Mouse (Mus musculus) gastrocnemius, postnatal 4 days (tissue): Measurements from ENCODE around the gene Cirbp. TPM values are rescaled to one million over a fixed set of nuclear protein-coding genes. Genes with fewer than 3 reads are reported as not detected.
"Not testable (repeated sequence)": the region's sequence is repeated elsewhere in the genome, so short reads cannot be mapped to it uniquely, and the experiment has no call there.

Source experiments
- DNase-seq, 2 experiments: peaks; one replicate each; pipeline ENCODE4 v3.0.0; 2021 to 2022; ENCODE audit warnings: low spot score in 2 of 2, mixed read lengths in 2 of 2
- total RNA-seq, 2 experiments: library from RNA; stranded (reverse); gene quantifications; 2 replicates each; pipeline ENCODE4 v1.2.3; 2021

Gene Cirbp
- total RNA-seq, 2 experiments from 2014 or later: 107 to 153 TPM

DNA sequence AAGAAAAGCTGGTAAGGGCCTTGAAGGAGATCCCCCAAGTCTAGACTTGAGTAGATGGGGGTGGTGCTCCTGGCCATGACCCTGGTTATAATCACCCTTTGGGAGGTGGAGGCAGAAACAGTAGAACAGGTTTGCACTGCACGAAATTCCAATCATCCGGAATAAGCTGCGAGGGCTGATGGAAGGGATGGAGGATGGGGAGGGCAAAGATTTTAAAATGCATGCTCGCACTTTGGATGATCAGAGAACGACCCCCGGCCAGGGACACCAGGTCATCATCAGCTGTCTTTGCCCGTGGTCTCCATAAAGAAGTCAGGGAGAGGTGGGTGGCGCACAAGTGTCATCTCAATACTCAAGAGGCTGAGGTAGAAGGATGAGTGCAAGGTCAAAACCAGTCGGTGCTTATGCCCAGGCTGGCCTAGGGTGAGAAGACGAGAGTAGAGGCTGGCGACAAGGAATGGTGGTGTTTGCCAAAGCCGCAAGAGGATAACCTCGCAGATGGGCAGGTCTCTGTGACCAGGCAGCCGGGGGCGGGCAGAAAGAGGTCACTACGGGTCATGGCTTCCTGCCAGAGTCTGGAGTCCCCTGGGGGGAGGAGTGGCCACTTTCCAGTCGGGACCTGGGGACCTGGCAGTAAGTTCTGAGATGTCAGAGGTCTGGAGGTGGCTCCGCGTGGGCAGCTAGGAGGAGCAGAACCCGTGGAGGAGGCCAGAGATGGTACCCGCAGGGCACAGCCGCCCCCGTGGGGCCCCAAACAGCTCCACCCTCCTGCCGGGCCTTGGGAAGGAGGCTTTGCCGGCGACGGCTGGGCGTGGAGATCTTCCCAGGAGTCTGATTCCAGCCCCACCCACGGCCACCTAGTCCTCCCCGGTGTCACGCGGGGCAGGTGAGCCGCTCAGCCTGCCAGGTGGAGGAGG is 5.1 kb upstream of the Cirbp start:
- peak in 1 of 2 experiments; percentile 81 for DNase-seq

GRCm38 (mm10) chr10:80161522-80162242 is 4.1 kb upstream of the Cirbp start:
- DNase-seq: no peak

DNA sequence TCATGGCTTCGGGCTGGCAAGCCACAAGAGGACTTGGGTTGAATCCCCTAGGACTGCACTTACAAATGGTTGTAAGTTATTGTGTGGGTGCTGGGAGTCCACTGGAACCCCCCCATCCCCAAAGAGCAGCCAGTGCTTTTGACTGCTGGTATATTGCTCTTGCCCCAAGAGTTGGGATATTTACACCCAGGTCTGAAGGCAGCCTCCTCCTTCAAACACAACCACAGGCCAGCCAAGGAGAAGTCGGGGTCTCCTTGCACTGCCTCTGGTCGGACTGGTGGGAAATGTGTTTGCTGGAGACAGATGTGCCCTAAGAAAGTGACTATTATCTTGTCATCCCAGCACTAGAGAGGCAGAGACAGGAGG is 3.6 kb upstream of the Cirbp start:
- DNase-seq: no peak

- DNase-seq: no peak
These were observed 3.0 kb upstream of the Cirbp start for GRCm38 (mm10) chr10:80162716-80163299.

GRCm38 (mm10) chr10:80163721-80164120 is 2.1 kb upstream of the Cirbp start:
- DNase-seq: no peak

- no peak for DNase-seq
These were observed 1.4 kb upstream of the Cirbp start for GRCm38 (mm10) chr10:80164161-80164997.

DNA sequence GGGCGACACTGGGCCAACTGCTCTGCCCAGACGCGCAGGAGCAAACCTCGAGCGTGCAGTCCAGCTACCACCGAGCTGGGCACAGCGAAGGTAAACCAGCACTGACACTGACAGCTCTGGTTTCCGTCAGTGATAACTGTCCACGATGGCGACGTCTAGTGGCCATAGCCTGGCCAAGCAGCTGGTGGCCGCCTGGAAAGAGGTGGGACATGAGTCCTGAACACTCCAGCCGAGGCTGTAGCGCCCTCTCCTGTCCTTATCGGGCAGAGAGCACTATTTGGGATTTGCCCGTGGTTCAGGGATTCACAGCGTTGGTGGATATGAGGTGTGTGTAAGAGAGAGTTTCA is 814 bp upstream of the Cirbp start:
- peak; percentile 90 to 94 for DNase-seq

DNA sequence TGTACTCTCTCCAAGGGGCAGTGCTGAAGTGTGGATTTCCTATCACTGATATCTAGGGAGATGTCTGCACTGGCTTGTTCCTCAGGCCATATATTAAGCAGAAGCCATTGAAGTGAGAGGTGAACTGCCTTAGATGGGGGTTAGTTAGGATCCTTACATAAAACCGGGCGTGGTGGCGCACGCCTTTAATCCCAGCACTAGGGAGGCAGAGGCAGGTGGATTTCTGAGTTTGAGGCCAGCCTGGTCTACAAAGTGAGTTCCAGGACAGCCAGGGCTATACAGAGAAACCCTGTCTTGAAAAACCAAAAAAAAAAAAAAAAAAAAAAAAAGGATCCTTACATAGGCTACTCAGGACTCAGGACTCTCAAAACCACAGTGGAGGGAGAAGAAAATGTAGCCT is 351 bp downstream of the Cirbp start:
- not testable (repeated sequence) for DNase-seq

DNA sequence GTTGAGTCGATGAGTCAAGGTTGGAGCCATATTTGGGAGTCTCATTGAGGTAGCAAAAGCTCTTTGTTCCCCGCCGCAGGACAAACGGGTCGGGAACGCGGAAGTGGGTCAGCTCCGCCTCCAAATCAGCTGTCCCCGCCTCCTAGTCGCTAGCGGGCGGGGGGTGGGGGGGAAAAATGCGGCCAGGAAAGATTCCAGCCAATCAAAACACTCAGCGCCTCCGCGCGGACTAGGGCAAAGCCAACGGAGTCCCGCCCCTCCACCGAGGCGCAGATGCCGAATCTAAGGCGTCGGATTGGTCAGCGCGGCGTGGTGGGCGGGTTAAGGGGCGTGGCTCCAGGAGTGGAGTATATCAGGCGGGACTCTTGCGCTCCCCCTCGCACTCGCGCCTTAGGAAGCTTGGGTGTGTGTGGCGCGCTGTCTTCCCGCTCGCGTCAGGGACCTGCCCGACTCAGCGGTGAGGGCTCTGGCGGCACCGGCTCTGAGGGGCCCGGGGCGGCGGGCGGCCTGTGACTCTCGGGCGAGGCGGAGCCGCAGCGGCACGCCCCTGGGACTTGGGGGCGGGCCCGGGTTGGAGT is 1.8 kb downstream of the Cirbp start:
- DNase-seq: peak; percentile 98

DNA sequence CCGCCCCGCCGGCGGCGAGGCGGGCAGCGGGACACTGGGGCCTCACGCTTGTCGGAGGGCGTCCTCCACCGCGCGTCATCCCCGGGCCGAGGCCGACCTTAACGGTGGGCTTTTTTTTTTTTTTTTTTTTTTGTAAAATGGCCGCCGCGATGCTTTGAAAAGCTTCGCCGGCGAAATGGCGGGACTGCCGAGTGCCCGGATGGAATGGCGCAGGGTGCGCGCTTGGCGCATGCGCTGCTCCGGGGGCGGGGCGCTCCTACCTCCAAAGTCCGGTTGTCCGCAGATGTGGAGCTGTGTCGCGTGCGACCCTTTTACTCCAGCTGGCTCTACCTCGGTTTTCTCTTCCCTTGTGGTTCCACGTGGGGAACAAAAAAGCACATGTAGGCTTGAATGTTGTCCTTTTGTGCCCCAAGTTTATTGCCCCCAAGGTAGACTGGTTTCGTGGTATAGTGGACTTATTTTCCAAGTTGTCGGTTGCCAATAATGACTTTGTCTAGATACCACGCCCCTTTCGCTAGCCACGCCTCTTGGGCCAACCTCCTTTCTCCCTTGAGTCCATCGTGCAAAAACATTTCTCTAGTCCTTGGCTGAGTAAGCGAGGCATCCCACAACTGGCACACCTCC is 2.4 kb downstream of the Cirbp start:
- peak; percentile 93 to 96 for DNase-seq

GRCm38 (mm10) chr10:80169070-80169469 is 3.3 kb downstream of the Cirbp start:
- DNase-seq: no peak

GRCm38 (mm10) chr10:80169651-80170050 is 3.9 kb downstream of the Cirbp start:
- no peak for DNase-seq

DNA sequence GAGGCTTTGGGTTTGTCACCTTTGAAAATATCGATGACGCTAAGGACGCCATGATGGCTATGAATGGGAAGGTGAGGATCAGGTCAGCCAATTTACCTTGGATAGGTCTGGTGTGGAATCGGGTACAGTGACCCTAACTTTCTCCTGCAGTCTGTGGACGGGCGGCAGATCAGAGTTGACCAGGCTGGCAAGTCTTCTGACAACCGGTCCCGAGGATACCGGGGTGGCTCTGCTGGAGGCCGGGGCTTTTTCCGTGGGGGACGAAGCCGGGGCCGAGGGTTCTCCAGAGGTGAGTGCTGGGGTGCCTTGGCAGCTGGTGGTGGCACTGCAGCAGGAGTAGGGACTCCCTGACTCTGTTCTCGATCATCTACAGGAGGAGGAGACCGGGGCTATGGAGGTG is 4.3 kb downstream of the Cirbp start:
- DNase-seq: no peak

- DNase-seq: no peak
These were observed 4.8 kb downstream of the Cirbp start for GRCm38 (mm10) chr10:80170601-80171021.

DNA sequence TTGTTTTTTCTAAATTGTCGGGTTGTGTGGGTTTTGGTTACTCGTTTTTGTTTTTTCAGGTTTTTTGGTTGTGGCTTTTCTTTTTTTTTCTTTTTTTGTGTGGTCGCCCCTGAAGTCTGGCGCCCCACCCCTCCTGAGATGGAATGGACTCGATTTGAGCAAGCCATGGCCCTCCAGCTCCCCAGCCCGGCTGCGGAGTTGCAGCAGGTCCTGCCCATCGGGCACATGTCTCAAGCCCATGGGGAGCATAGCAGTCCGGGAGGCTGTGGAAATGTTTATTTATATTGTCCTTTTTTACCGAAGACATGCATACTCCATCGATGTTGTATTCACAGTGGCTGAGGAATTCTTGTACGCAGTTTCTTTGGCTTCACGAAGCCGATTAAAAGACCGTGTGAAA is 5.5 kb downstream of the Cirbp start:
- no peak for DNase-seq

DNA sequence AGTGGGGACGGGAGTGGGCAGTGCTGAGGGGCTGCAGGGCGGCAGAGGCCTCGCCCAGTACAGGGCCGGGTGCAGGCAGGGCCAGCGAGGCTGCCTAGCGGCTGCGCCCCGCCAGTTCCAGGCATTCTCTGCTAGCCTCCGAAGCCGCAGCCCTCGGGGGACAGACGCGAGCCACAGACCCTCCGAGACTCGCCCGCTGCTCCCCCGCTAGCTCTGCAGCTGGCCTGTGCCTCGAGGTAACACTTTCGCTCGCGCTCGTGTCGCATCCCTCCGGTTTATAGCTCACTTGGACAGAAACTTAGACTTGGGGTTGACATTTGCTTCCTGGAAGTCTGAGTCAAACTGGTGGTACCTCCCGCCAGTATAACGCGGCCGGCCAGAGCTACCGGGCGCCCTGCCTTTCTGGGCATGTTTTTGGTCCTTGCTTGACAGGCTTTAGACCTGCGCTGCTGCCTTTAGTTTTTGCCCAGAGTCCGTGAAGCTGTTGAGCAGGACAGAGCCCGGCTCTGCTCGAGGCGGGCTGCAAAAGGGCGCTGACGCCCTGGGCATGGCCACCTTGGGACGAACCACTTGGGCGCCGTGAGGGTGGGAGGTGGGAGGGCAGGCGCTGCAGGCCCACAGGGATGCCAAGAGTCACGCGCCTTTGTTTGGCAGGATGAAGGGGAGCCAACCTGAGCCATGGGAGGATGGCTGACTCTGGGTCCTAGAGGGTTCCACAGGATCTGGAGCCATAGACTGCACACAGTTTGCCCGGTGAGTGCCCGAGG is 6.2 kb downstream of the Cirbp start:
- no peak for DNase-seq

GRCm38 (mm10) chr10:80172527-80173292 is 6.9 kb downstream of the Cirbp start, which contains the start of gene 1600002K03Rik:
Gene 1600002K03Rik, plus strand, starts transcription at chr10:80172944.
- DNase-seq: peak; percentile 68 to 86

DNA sequence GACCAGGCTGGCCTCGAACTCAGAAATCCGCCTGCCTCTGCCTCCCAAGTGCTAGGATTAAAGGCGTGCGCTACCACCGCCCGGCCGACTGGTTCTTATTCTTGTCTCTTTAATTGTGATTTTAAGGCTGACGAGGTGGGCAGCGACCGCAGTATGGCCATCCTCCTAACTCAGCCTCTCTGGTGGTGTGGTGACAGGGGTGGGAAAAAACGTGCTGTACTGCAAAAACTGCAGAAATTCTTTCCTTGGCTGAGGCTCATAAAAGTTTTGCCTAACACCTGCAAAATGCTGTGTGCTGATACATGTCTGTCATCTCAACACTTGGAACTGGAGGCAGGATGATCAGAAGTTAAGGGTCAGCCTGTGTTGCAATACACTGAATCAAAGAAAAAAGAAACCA is 7.6 kb downstream of the Cirbp start:
- DNase-seq: no peak
